8 mouse cellular contexts compared by ENCODE assay signal in the genomic region with DNA sequence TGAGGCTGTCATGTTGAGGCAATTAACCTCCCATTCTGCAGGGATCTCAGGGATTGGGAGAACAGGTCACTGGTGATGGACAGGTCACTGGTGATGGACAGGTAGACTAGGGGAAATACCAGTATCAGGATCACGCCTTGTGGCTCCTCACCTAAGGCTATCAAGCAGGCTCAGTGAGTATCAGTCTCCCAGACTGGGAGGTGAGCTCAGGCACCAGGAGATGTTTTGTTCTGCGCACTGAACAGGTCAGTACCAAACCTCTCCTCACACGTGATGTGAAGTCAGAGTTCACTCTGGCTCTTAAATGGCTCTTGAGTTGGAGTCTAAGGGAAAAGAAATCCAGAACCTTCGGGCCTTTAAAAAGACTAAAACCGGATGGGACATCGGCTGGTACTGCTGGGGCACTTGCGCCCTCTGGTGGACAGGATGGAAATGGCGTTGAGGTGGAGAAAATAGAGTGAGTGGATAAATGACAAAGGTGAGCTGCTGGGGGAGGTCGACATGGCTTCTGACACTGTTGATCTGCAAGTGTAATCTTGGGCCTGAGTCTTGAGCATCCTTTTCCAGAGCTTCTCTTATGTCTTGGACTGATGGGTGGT. TPM values are rescaled to one million over a fixed set of nuclear protein-coding genes. Genes with fewer than 3 reads are reported as not detected.
DNase-seq lines count a peak whose midpoint lies in the region; ATAC-seq lines count a peak whose summit lies in the region.

No protein-coding gene starts in this region.

- 0 out of 2 replicates have a peak, but pooled peaks have one; percentile 26 for ATAC-seq in liver, embryonic 13.5 days (ENCODE audit: low read depth)
- peak; percentile 76 for ATAC-seq in neutrophil, adult 5-6 weeks (ENCODE audit: extremely low read depth, insufficient number of reproducible peaks, low FRiP score, poor library complexity, severe bottlenecking)

- peaks cover 10% of the 10 kb centered on the region for H3K27me3 ChIP-seq in liver, embryonic 13.5 days

- H3K4me2 ChIP-seq in liver, embryonic 13.5 days = no peak overlapping the region

- peaks cover 8% of the 10 kb centered on the region for H3K4me1 ChIP-seq in liver, embryonic 13.5 days (replicated peaks)

- H3K27ac ChIP-seq in liver, embryonic 13.5 days = no peak overlapping the region

- no peak overlapping the region for H3K4me3 ChIP-seq in liver, embryonic 13.5 days (replicated peaks)

- peak; percentile 74 for DNase-seq in A20 (ENCODE audit: low read depth, low spot score)
- DNase-seq in T-cell, adult 2 months (ENCODE audit: low spot score) = peak; percentile 76
- DNase-seq in cerebellum, postnatal 4 days (ENCODE audit: low spot score in 2 of 2) = peak; percentile 79 to 81
- DNase-seq in gastrocnemius, adult 8-10 months (ENCODE audit: low spot score in 2 of 2) = peak; percentile 53 to 59
- peak; percentile 41 to 80 for DNase-seq in kidney, adult 8-10 months
- DNase-seq in liver, embryonic 13.5 days = peak; percentile 47
- peak; percentile 86 for DNase-seq in thymus, postnatal 14 days

- H3K9ac ChIP-seq in liver, embryonic 13.5 days = no peak overlapping the region

- no peaks in the 10 kb centered on the region for H3K9me3 ChIP-seq in liver, embryonic 13.5 days (replicated peaks)

- 10% methylated on average over 9 of the region's 9 CpGs for WGBS in liver, embryonic 13.5 days (ENCODE audit: insufficient replicate concordance)

- no peaks in the 10 kb centered on the region for H3K36me3 ChIP-seq in liver, embryonic 13.5 days

RNA-seq across cellular contexts. Expression of a gene that starts 11.3 kb away (rescaled TPM):
- total RNA-seq in gastrocnemius, adult 8-10 months (2022) = 1 to 10 TPM; 1.4 to 2.6 (median 2.3) TPM
- polyA plus RNA-seq in liver, embryonic 13.5 days (2015; fragmentation: Nextera tagmentation; extraction: Ambion mirVana) = 3.8 and 4.5 TPM in 2 replicates
- 6.1 and 6.8 TPM in 2 replicates for total RNA-seq in neutrophil, adult 5-6 weeks (2017)

RNA-seq across cellular contexts. Expression of a gene that starts 24.3 kb away (rescaled TPM):
- total RNA-seq in gastrocnemius, adult 8-10 months (2022) = 10 to 100 TPM; 24.6 to 34.7 (median 25.8) TPM
- 3.4 and 5.1 TPM in 2 replicates for polyA plus RNA-seq in liver, embryonic 13.5 days (2015; fragmentation: Nextera tagmentation; extraction: Ambion mirVana)
- 33.4 and 35.9 TPM in 2 replicates for total RNA-seq in neutrophil, adult 5-6 weeks (2017)
